Mouse (Mus musculus) heart, adult 10 weeks (tissue): ENCODE data around the gene Hrct1. TPM values are rescaled to one million over a fixed set of nuclear protein-coding genes. Genes with fewer than 3 reads are reported as not detected.

Experiments used
- polyA plus RNA-seq: library from polyadenylated mRNA; stranded (reverse); fragments of 350-450 nt; fragmentation: Illumina TruSeq; extraction: RNeasy Lipid Tissue Mini Kit (QIAGEN cat#74804); gene quantifications from one replicate; pipeline ENCODE4 v1.2.3, GENCODE M21; 2014; ENCODE audit warnings: low read depth, low replicate concordance

Gene Hrct1
- 6.5 TPM for polyA plus RNA-seq

DNA sequence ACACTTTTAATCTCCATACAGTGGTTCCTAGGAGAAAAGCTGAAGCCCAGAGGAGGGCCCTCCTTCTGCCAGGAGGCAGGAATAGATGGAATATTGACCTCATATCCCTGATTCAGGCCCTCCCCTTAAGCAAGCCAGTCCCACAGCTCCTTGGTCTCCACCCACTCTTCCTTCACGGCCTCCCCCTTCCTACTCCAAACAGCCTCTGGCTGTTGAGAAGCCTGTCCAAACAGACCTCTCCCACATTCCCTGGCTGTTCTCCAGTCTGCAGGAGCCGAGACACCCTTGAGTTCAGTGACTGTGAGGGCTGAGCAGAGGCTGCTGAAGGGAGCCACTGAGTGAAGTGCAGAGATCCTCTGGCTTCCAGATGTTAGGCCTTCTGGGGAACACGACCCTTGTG lies at the start of gene Hrct1:
Gene Hrct1 (plus strand): TSS at position 194 of the 400 bp plus-strand sequence.

DNA sequence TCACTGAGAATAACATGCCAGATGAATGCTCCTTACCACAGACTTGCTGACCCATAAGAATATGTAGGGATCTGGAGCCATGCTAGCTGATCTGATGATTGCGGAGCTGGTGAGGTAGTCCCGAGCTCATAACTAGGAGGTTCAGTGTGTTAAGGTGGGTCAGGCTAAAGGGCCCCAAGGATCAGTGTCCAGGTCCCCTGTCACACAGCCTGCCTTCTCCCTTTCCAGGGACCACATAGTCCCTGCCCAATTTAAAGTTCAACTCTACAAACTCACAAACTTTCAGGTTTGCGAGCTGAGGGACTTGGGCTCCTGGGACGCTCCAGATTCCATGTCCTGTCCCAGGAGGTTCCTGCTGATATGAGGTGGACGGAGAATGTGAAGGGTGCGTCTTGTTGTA lies 26.3 kb upstream of the Hrct1 start, which contains the start of gene Olfr70:
Gene Olfr70 (minus strand): TSS at position 101 of the 400 bp plus-strand sequence.

DNA sequence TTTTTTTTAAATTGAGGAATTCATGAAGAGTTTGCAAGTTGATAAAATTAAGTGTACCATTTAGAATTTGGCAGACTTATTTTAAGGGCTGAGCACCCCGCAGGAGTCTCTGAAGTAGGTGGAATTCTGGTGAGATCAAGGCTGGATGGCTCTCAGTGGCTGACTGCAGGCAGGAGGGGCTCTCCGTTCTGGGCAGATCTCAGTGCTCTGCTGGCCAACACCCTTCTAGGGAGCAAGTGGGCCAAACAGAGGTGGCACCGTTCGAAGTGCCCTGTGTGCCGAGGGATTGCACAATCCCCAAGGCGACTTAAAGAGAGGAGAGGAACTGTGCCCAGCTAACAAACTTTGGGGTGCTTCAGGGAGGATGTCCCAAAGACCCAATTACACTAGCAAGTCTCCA lies 17.1 kb upstream of the Hrct1 start, which contains the start of gene Olfr71:
Gene Olfr71 (minus strand): TSS at position 387 of the 400 bp plus-strand sequence.

DNA sequence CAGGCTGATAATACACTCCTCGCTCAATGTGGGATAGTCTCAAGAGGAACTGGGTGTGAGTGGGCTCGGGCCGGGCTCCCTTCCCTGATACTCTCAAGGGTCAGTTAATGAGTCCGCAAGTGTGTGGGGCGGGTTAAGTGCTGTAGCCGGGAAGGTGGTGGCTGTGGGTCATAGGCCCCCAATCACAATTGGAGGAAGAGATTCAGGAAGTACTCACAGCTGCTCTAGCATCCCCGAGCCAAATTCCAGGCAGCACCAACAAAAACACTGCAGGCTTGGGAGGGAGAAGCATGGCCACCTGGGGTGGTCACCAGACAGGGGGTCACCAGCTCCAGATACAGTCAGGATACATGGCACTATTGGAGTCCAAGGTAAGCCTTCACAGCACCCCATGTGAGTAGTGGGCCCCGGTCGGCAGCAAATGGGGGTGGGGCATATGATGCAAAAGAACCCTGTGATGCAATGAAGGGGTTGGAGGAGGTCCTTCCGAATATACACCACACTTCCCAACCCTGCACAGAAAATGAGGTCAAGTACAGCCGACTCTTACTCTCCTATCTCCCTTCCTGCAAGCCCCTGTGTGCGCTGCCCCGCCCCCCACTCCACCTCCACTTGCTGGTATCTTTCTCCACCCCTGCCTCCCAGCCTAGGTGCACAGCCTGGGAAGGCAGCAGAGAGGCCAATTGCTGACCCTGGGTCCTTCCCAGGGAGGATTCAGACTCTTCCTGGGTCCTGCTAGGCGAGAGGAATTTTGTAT lies 3.0 kb downstream of the Hrct1 start, which contains the start of gene Spaar:
Gene Spaar (plus strand): TSS at position 241 of the 757 bp plus-strand sequence.

DNA sequence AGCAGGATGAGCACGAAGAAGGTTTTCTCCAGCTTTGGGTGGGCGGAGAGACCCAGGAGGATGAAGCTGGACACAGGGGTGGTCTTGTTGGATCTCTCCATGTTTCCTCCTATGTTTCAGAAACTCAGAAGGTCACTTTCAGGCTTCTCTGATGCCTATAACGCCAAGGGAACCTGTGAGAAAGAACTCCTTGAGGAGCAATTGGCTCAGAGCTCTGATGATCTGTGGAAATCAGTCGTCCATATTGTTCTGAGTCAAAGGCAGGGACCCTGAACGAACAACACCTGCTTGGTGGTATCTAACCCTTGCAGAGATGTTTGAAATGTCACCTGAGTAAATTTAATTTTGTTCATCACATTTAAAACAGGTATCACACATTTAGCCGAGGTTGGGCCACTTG lies 43.9 kb downstream of the Hrct1 start, which contains the start of gene Olfr159:
Gene Olfr159 (minus strand): TSS at position 101 of the 400 bp plus-strand sequence.

Other genes starting within 250 kb of the Hrct1 start
- not detected for gene Sit1, start 243.5 kb upstream of the Hrct1 start, polyA plus RNA-seq
- 48.0 TPM for gene Ccdc107, start 234.3 kb upstream of the Hrct1 start, polyA plus RNA-seq
- gene Arhgef39, start 227.5 kb upstream of the Hrct1 start, polyA plus RNA-seq = 1.3 TPM
- gene Car9, start 220.2 kb upstream of the Hrct1 start, polyA plus RNA-seq = 0.92 TPM
- gene Tpm2, start 203.4 kb upstream of the Hrct1 start, polyA plus RNA-seq = 82.5 TPM
- gene Creb3, start 164.9 kb upstream of the Hrct1 start, polyA plus RNA-seq = 32.4 TPM
- 51.7 TPM for gene Tln1, start 164.5 kb upstream of the Hrct1 start, polyA plus RNA-seq
- gene Rgp1, start 148.5 kb upstream of the Hrct1 start, polyA plus RNA-seq = 28.1 TPM
- gene Gba2, start 148.3 kb upstream of the Hrct1 start, polyA plus RNA-seq = 17.7 TPM
- gene Msmp, start 142.7 kb upstream of the Hrct1 start, polyA plus RNA-seq = not detected
- gene Npr2, start 95.3 kb upstream of the Hrct1 start, polyA plus RNA-seq = 50.9 TPM
- gene Spag8, start 73.6 kb upstream of the Hrct1 start, polyA plus RNA-seq = not detected
- gene Hint2, start 70.7 kb upstream of the Hrct1 start, polyA plus RNA-seq = 196 TPM
- gene Tmem8b, start 58.2 kb upstream of the Hrct1 start, polyA plus RNA-seq = 18.3 TPM
- 0.42 TPM for gene Fam221b, start 58.0 kb upstream of the Hrct1 start, polyA plus RNA-seq
- not detected for gene Olfr70, start 26.4 kb upstream of the Hrct1 start, polyA plus RNA-seq
- not detected for gene Olfr71, start 16.9 kb upstream of the Hrct1 start, polyA plus RNA-seq
- gene Spaar, start 2.8 kb downstream of the Hrct1 start, polyA plus RNA-seq = 5.6 TPM
- not detected for gene Olfr159, start 43.8 kb downstream of the Hrct1 start, polyA plus RNA-seq
- gene Olfr156, start 96.7 kb downstream of the Hrct1 start, polyA plus RNA-seq = not detected
- not detected for gene Olfr157, start 113.0 kb downstream of the Hrct1 start, polyA plus RNA-seq
- not detected for gene Olfr155, start 124.4 kb downstream of the Hrct1 start, polyA plus RNA-seq
- 5.3 TPM for gene Reck, start 148.3 kb downstream of the Hrct1 start, polyA plus RNA-seq
- 7.7 TPM for gene Glipr2, start 230.2 kb downstream of the Hrct1 start, polyA plus RNA-seq